Comparison of ENCODE assay signal across 31 mouse cellular contexts in the genomic region with DNA sequence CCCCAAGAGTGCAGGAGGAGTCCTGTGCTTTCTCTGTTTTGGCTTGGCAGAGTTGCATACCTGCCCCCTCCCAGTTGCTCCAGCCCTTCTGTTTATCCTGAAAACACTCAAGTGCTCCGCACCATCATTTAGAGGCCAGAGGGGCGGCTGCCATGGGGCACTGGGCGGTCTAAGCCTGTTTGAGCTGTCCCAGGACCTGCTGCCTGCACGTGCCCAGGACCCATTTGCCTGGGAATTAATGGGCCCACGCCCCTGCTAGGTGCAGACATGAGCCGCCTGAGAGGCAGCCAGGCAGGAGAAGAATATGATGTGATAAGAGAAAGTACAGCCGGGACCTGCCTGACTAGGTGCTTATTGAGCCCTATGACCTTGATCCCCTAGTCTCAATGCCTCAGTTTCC. TPM values are rescaled to one million over a fixed set of nuclear protein-coding genes. Genes with fewer than 3 reads are reported as not detected.
DNase-seq lines count a peak whose midpoint lies in the region; ATAC-seq and TF ChIP-seq lines count a peak whose summit lies in the region.
"Had no signal": no experiment of that assay in that cellular context is flagged by ENCODE, and none has a peak within 500 bp of the region (broad histone marks: within the 10 kb centered on the region; RNA-seq: fewer than 3 reads in every experiment).

No protein-coding gene starts in this region.

- DNase-seq in ZHBTc4 (ENCODE audit: low read depth, low spot score) = peak; percentile 22
- peak; percentile 41 for DNase-seq in kidney, adult 2 months
- DNase-seq in kidney, postnatal 36 days = peak; percentile 28 to 47
- no peak for DNase-seq in thymus, postnatal 14 days
- DNase-seq in liver, embryonic 11.5 days (ENCODE audit: low spot score) = no peak
- DNase-seq in urinary bladder, postnatal 25 days (ENCODE audit: low spot score) = no peak
- DNase-seq: adrenal gland, postnatal 25 days; cerebellum, adult 11-12 months; heart, postnatal 10 days; layer of hippocampus, postnatal 36 days; lung, adult 2 months; lung, postnatal 14 days; right cerebral cortex, postnatal 25 days had no signal

- 64% methylated on average over 7 of the region's 7 CpGs for WGBS in kidney, adult 2 months
- 60% methylated on average over 7 of the region's 7 CpGs for WGBS in kidney, embryonic 16.5 days
- WGBS in liver, embryonic 11.5 days = 67% methylated on average over 7 of the region's 7 CpGs

- ATAC-seq in kidney, embryonic 16.5 days (ENCODE audit: low FRiP score, low TSS enrichment) = peak; percentile 87
- ATAC-seq in liver, embryonic 11.5 days (replicated peaks; ENCODE audit: low FRiP score) = no peak
- ATAC-seq: CD4-positive, CD25-positive, alpha-beta regulatory T cell, adult 4 months; inflammation-experienced regulatory T-cells, adult 6 months; midbrain, embryonic 15.5 days had no signal

- no peak for TF ChIP-seq POLR2A in kidney, adult 2 months (IDR thresholded peaks at IDR 0.05; ENCODE audit: low read depth, low read length)

- H3K4me2 ChIP-seq in kidney, embryonic 16.5 days (replicated peaks; ENCODE audit: low read depth, low read length) = no peak overlapping the region
- H3K4me2 ChIP-seq in liver, embryonic 11.5 days = no peak overlapping the region
- H3K4me2 ChIP-seq: forebrain, embryonic 12.5 days; heart, embryonic 13.5 days; hindbrain, embryonic 15.5 days; limb, embryonic 15.5 days; midbrain, embryonic 15.5 days; stomach, embryonic 15.5 days had no signal

- TF ChIP-seq CTCF in kidney, adult 2 months (conservative IDR thresholded peaks at IDR 0.05; ENCODE audit: insufficient read depth, insufficient read length, low read depth, low read length) = no peak

- no peaks in the 10 kb centered on the region for H3K27me3 ChIP-seq in kidney, adult 2 months (replicated peaks; ENCODE audit: control insufficient read depth, insufficient read depth, low read length)
- no peaks in the 10 kb centered on the region for H3K27me3 ChIP-seq in kidney, embryonic 16.5 days (ENCODE audit: insufficient read depth, low read length)
- no peaks in the 10 kb centered on the region for H3K27me3 ChIP-seq in liver, embryonic 11.5 days (replicated peaks; ENCODE audit: control insufficient read depth, insufficient read depth, low read length)
- H3K27me3 ChIP-seq: forebrain, embryonic 12.5 days; heart, embryonic 13.5 days; hindbrain, embryonic 15.5 days; limb, embryonic 15.5 days; midbrain, embryonic 15.5 days; stomach, embryonic 15.5 days had no signal

- no peak overlapping the region for H3K27ac ChIP-seq in kidney, adult 2 months (ENCODE audit: insufficient read depth, low read depth, low read length)
- H3K27ac ChIP-seq in kidney, embryonic 16.5 days (ENCODE audit: low read length) = no peak overlapping the region; the same call in 1 of the 2 replicates
- H3K27ac ChIP-seq in liver, embryonic 11.5 days (ENCODE audit: low read depth, low read length) = no peak overlapping the region
- H3K27ac ChIP-seq: forebrain, embryonic 12.5 days; heart, embryonic 13.5 days; hindbrain, embryonic 10.5 days; hindbrain, embryonic 15.5 days; limb, embryonic 10.5 days; limb, embryonic 15.5 days; liver, embryonic 14.5 days; midbrain, embryonic 10.5 days; midbrain, embryonic 15.5 days; stomach, embryonic 15.5 days had no signal

- H3K9ac ChIP-seq in kidney, embryonic 16.5 days (replicated peaks; ENCODE audit: low read length) = no peak overlapping the region
- no peak overlapping the region for H3K9ac ChIP-seq in liver, embryonic 11.5 days (ENCODE audit: low read depth, low read length)
- H3K9ac ChIP-seq: forebrain, embryonic 12.5 days; heart, embryonic 13.5 days; hindbrain, embryonic 15.5 days; limb, embryonic 15.5 days; liver, embryonic 14.5 days; midbrain, embryonic 15.5 days; stomach, embryonic 15.5 days had no signal

- H3K36me3 ChIP-seq in kidney, adult 2 months (ENCODE audit: control insufficient read depth, insufficient read depth, low read length) = no peaks in the 10 kb centered on the region
- no peaks in the 10 kb centered on the region for H3K36me3 ChIP-seq in kidney, embryonic 16.5 days (ENCODE audit: insufficient read depth, low read length)
- H3K36me3 ChIP-seq in liver, embryonic 11.5 days (ENCODE audit: control insufficient read depth, insufficient read depth, low read length) = no peaks in the 10 kb centered on the region
- H3K36me3 ChIP-seq: forebrain, embryonic 12.5 days; heart, embryonic 13.5 days; hindbrain, embryonic 10.5 days; hindbrain, embryonic 15.5 days; limb, embryonic 10.5 days; limb, embryonic 15.5 days; midbrain, embryonic 10.5 days; midbrain, embryonic 15.5 days; stomach, embryonic 15.5 days had no signal

- no peaks in the 10 kb centered on the region for H3K9me3 ChIP-seq in kidney, embryonic 16.5 days (ENCODE audit: low read length)
- H3K9me3 ChIP-seq in liver, embryonic 11.5 days (ENCODE audit: control insufficient read depth, low read length) = no peaks in the 10 kb centered on the region
- H3K9me3 ChIP-seq: forebrain, embryonic 12.5 days; heart, embryonic 13.5 days; hindbrain, embryonic 10.5 days; hindbrain, embryonic 15.5 days; limb, embryonic 10.5 days; limb, embryonic 15.5 days; midbrain, embryonic 10.5 days; midbrain, embryonic 15.5 days; stomach, embryonic 15.5 days had no signal

- no peaks in the 10 kb centered on the region for H3K4me1 ChIP-seq in kidney, adult 2 months (ENCODE audit: control insufficient read depth, insufficient read depth, low read length)
- H3K4me1 ChIP-seq in kidney, embryonic 16.5 days (ENCODE audit: insufficient read depth, low read length) = no peaks in the 10 kb centered on the region
- H3K4me1 ChIP-seq in liver, embryonic 11.5 days (replicated peaks; ENCODE audit: control insufficient read depth, insufficient read depth, low read length) = no peaks in the 10 kb centered on the region
- H3K4me1 ChIP-seq: forebrain, embryonic 12.5 days; heart, embryonic 13.5 days; hindbrain, embryonic 10.5 days; hindbrain, embryonic 15.5 days; limb, embryonic 10.5 days; limb, embryonic 15.5 days; midbrain, embryonic 15.5 days; stomach, embryonic 15.5 days had no signal

- H3K4me3 ChIP-seq in kidney, adult 2 months (ENCODE audit: insufficient read depth, low read depth, low read length) = no peak overlapping the region
- H3K4me3 ChIP-seq in kidney, embryonic 16.5 days (ENCODE audit: low read length) = no peak overlapping the region
- no peak overlapping the region for H3K4me3 ChIP-seq in liver, embryonic 11.5 days (ENCODE audit: low read depth, low read length)
- H3K4me3 ChIP-seq: erythroblast, embryonic 14.5 days; forebrain, embryonic 12.5 days; heart, embryonic 13.5 days; hindbrain, embryonic 10.5 days; hindbrain, embryonic 15.5 days; limb, embryonic 10.5 days; limb, embryonic 15.5 days; midbrain, embryonic 10.5 days; midbrain, embryonic 15.5 days; stomach, embryonic 15.5 days had no signal

RNA-seq across cellular contexts. Expression of gene Foxi1, which starts 52.7 kb away (rescaled TPM):
- polyA plus RNA-seq in kidney, adult 2 months (2012; rRNA removed) = 32.8 and 36.9 TPM in 2 replicates
- 25.2 and 28.2 TPM in 2 replicates for polyA plus RNA-seq in kidney, embryonic 16.5 days (2015; fragmentation: Nextera tagmentation; extraction: Ambion mirVana)
- polyA plus RNA-seq in liver, embryonic 11.5 days (2014; fragmentation: Nextera tagmentation; extraction: Ambion mirVana) = not detected in 2 replicates
- polyA plus RNA-seq: CD4-positive, CD25-positive, alpha-beta regulatory T cell, adult 4 months; forebrain, embryonic 12.5 days; heart, embryonic 13.5 days; hindbrain, embryonic 10.5 days; hindbrain, embryonic 15.5 days; inflammation-experienced regulatory T-cells, adult 6 months; large intestine, adult 2 months; limb, embryonic 10.5 days; limb, embryonic 15.5 days; liver, embryonic 14.5 days; midbrain, embryonic 10.5 days; midbrain, embryonic 15.5 days; neural tube, embryonic 11.5 days; stomach, embryonic 15.5 days; urinary bladder, adult 2 months had no signal

RNA-seq across cellular contexts. Expression of gene 4930469K13Rik, which starts 56.9 kb away (rescaled TPM):
- 3.1 and 3.5 TPM in 2 replicates for polyA plus RNA-seq in kidney, adult 2 months (2012; rRNA removed)
- polyA plus RNA-seq in kidney, embryonic 16.5 days (2015; fragmentation: Nextera tagmentation; extraction: Ambion mirVana) = not detected in 2 replicates
- polyA plus RNA-seq in liver, embryonic 11.5 days (2014; fragmentation: Nextera tagmentation; extraction: Ambion mirVana) = not detected in 2 replicates
- polyA plus RNA-seq: erythroblast, embryonic 14.5 days; forebrain, embryonic 12.5 days; frontal cortex, adult 2 months; heart, embryonic 13.5 days; hindbrain, embryonic 10.5 days; large intestine, adult 2 months; limb, embryonic 10.5 days; liver, embryonic 14.5 days; lung, adult 2 months; midbrain, embryonic 10.5 days; midbrain, embryonic 15.5 days; urinary bladder, adult 2 months had no signal

Comparison
In these comparisons a context has a peak if more than half of its experiments do, and no peak if none do; other contexts are left out.
1. DNase-seq: peak in ZHBTc4 (single experiment), kidney, adult 2 months (single experiment) and kidney, postnatal 36 days (2 of 2); none in thymus, postnatal 14 days (single experiment), liver, embryonic 11.5 days (single experiment) and urinary bladder, postnatal 25 days (single experiment).
2. RNA of gene Foxi1, which starts 52.7 kb away (polyA plus RNA-seq): 32.8 to 36.9 TPM in kidney, adult 2 months and 25.2 to 28.2 TPM in kidney, embryonic 16.5 days; not detected in liver, embryonic 11.5 days; every median in the first group is over 10 times any median in the second.